Mouse (Mus musculus) neural tube, embryonic 14.5 days (tissue): ENCODE measurements around the gene Slc6a14. TPM values are rescaled to one million over a fixed set of nuclear protein-coding genes. Genes with fewer than 3 reads are reported as not detected.

Experiments used
- ATAC-seq: fragments of 200-750 bp; cut with Nextera tagmentation; 2 replicates; pipeline ENCODE4 v1.8.0; 2017; ENCODE audit warnings: low read depth, mild to moderate bottlenecking, moderate TSS enrichment, moderate library complexity
- H3K27ac ChIP-seq: fragments of 300-500 bp; sonication (generic); 2 replicates; pipeline ENCODE4 v1.5.1; 2014; ENCODE audit warnings: low read depth, mild to moderate bottlenecking, control low read depth, low read length, moderate library complexity, mixed read lengths
- H3K27me3 ChIP-seq: fragments of 300-500 bp; sonication (generic); 2 replicates; pipeline ENCODE4 v1.6.1; 2014; ENCODE audit warnings: low read length; ENCODE audit not compliant: control insufficient read depth, insufficient read depth
- H3K36me3 ChIP-seq: fragments of 300-500 bp; sonication (generic); 2 replicates; pipeline ENCODE4 v1.6.1; 2014; ENCODE audit warnings: low read length, mixed read lengths; ENCODE audit not compliant: control insufficient read depth, insufficient read depth
- H3K4me1 ChIP-seq: fragments of 300-500 bp; sonication (generic); 2 replicates; pipeline ENCODE4 v1.6.1; 2014; ENCODE audit warnings: low read length; ENCODE audit not compliant: control insufficient read depth, insufficient read depth
- H3K4me2 ChIP-seq: fragments of 300-500 bp; sonication (generic); 2 replicates; pipeline ENCODE4 v1.6.1; 2014; ENCODE audit warnings: mild to moderate bottlenecking, low read depth, low read length, control low read depth
- H3K4me3 ChIP-seq: fragments of 300-500 bp; sonication (generic); 2 replicates; pipeline ENCODE4 v1.5.1; 2014; ENCODE audit warnings: low read depth, low read length, control low read depth, mixed read lengths
- H3K9ac ChIP-seq: fragments of 300-500 bp; sonication (generic); replicated peaks from 2 replicates; pipeline ENCODE4 v1.6.1; 2014; ENCODE audit warnings: low read depth, mild to moderate bottlenecking, control low read depth, low read length, mixed read lengths
- H3K9me3 ChIP-seq: fragments of 300-500 bp; sonication (generic); 2 replicates; pipeline ENCODE4 v1.6.1; 2016; ENCODE audit warnings: low read length; ENCODE audit not compliant: control insufficient read depth
- WGBS: fragments of 180-500 bp; shearing (Covaris S2); extraction: QIAGEN DNeasy Blood & Tissue Kit; methylation state at CpG from one replicate; pipeline ENCODE4 v1.1.7; 2014; 5-methylcytosine and 5-hydroxymethylcytosine counted together
- polyA plus RNA-seq: library from polyadenylated mRNA; unstranded; fragments of >200 nt; fragmentation: Nextera tagmentation; extraction: Ambion mirVana; gene quantifications from 2 replicates; pipeline ENCODE4 v1.2.1, GENCODE M21; 2014

The Slc6a14 gene
- not detected in 2 replicates for polyA plus RNA-seq

GRCm38 (mm10) chrX:21714829-21715228 is at the start of gene Slc6a14:
TSS of gene Slc6a14 (plus strand) at chrX:21714896.
- Histone ChIP-seq H3K27me3 (no peaks in the 10 kb centered on the region), H3K9ac (no peak within 1 kb of the TSS), H3K4me1 (no peaks in the 10 kb centered on the region), H3K27ac (no peak within 1 kb of the TSS), H3K9me3 (no peaks in the 10 kb centered on the region), H3K4me3 (no peak within 1 kb of the TSS), H3K36me3 (no peaks in the 10 kb centered on the region), H3K4me2 (no peak within 1 kb of the TSS)
- 68% methylated on average over 7 of the region's 7 CpGs for WGBS
- no peak for ATAC-seq

- ATAC-seq: no peak
- WGBS: 41% methylated on average over 7 of the region's 7 CpGs
- Histone ChIP-seq H3K4me3 (no peak overlapping the region), H3K9me3 (no peaks in the 10 kb centered on the region), H3K27ac (no peak overlapping the region), H3K4me2 (no peak overlapping the region), H3K27me3 (no peaks in the 10 kb centered on the region), H3K36me3 (no peaks in the 10 kb centered on the region), H3K9ac (no peak overlapping the region), H3K4me1 (no peaks in the 10 kb centered on the region)
Measured at GRCm38 (mm10) chrX:21670896-21671295, 43.8 kb upstream of the Slc6a14 start.

GRCm38 (mm10) chrX:21695220-21695619 is 19.5 kb upstream of the Slc6a14 start:
- H3K27me3 ChIP-seq: no peaks in the 10 kb centered on the region
- no peak overlapping the region for H3K4me3 ChIP-seq

GRCm38 (mm10) chrX:21695687-21696086 is 19.0 kb upstream of the Slc6a14 start:
- Histone ChIP-seq H3K27ac (no peak overlapping the region), H3K4me1 (no peaks in the 10 kb centered on the region), H3K4me3 (no peak overlapping the region), H3K27me3 (no peaks in the 10 kb centered on the region), H3K9ac (no peak overlapping the region), H3K36me3 (no peaks in the 10 kb centered on the region), H3K4me2 (no peak overlapping the region), H3K9me3 (no peaks in the 10 kb centered on the region)
- ATAC-seq: no peak
- 91% methylated on average over 3 of the region's 3 CpGs for whole genome bisulfite sequencing

More at GRCm38 (mm10) chrX:21695220-21695619, 19.5 kb upstream of the Slc6a14 start:
- Histone ChIP-seq H3K4me1 (no peaks in the 10 kb centered on the region), H3K36me3 (no peaks in the 10 kb centered on the region), H3K9ac (no peak overlapping the region), H3K9me3 (no peaks in the 10 kb centered on the region), H3K4me2 (no peak overlapping the region), H3K27ac (no peak overlapping the region)
- WGBS: 78% methylated on average over 6 of the region's 6 CpGs
- no peak for ATAC-seq

GRCm38 (mm10) chrX:21701646-21702045 is 13.1 kb upstream of the Slc6a14 start:
- no peaks in the 10 kb centered on the region for H3K4me1 ChIP-seq
- no peaks in the 10 kb centered on the region for H3K27me3 ChIP-seq
- no peak overlapping the region for H3K4me2 ChIP-seq
- no peak overlapping the region for H3K27ac ChIP-seq
- no peaks in the 10 kb centered on the region for H3K36me3 ChIP-seq
- H3K4me3 ChIP-seq: no peak overlapping the region
- ATAC-seq: no peak
- 79% methylated on average over 4 of the region's 4 CpGs for WGBS
- no peak overlapping the region for H3K9ac ChIP-seq
- no peaks in the 10 kb centered on the region for H3K9me3 ChIP-seq

- no peak overlapping the region for H3K9ac ChIP-seq
- H3K4me1 ChIP-seq: no peaks in the 10 kb centered on the region
- 59% methylated on average over 1 of the region's 1 CpGs for WGBS
- H3K27me3 ChIP-seq: no peaks in the 10 kb centered on the region
- no peaks in the 10 kb centered on the region for H3K36me3 ChIP-seq
- H3K4me3 ChIP-seq: no peak overlapping the region
- ATAC-seq: no peak
- no peak overlapping the region for H3K4me2 ChIP-seq
- H3K9me3 ChIP-seq: no peaks in the 10 kb centered on the region
- H3K27ac ChIP-seq: no peak overlapping the region
Measured at GRCm38 (mm10) chrX:21704470-21704869, 10.2 kb upstream of the Slc6a14 start.

GRCm38 (mm10) chrX:21715293-21715692 is 597 bp downstream of the Slc6a14 start:
- Histone ChIP-seq H3K9ac (no peak overlapping the region), H3K27ac (no peak overlapping the region), H3K4me2 (no peak overlapping the region), H3K4me1 (no peaks in the 10 kb centered on the region), H3K27me3 (no peaks in the 10 kb centered on the region), H3K36me3 (no peaks in the 10 kb centered on the region), H3K9me3 (no peaks in the 10 kb centered on the region), H3K4me3 (no peak overlapping the region)
- 60% methylated on average over 5 of the region's 5 CpGs for WGBS
- no peak for ATAC-seq

GRCm38 (mm10) chrX:21716885-21717284 is 2.2 kb downstream of the Slc6a14 start:
- Histone ChIP-seq H3K4me1 (no peaks in the 10 kb centered on the region), H3K9me3 (no peaks in the 10 kb centered on the region), H3K36me3 (no peaks in the 10 kb centered on the region), H3K27ac (no peak overlapping the region), H3K27me3 (no peaks in the 10 kb centered on the region), H3K4me3 (no peak overlapping the region), H3K9ac (no peak overlapping the region), H3K4me2 (no peak overlapping the region)
- no peak for ATAC-seq
- 92% methylated on average over 2 of the region's 2 CpGs for WGBS

- ATAC-seq: no peak
- Histone ChIP-seq H3K27ac (no peak within 1 kb of the TSS), H3K4me3 (no peak within 1 kb of the TSS), H3K36me3 (no peaks in the 10 kb centered on the region), H3K9me3 (no peaks in the 10 kb centered on the region), H3K4me2 (no peak within 1 kb of the TSS), H3K9ac (no peak within 1 kb of the TSS), H3K27me3 (no peaks in the 10 kb centered on the region), H3K4me1 (no peaks in the 10 kb centered on the region)
Measured at GRCm38 (mm10) chrX:21744997-21745396, 30.3 kb downstream of the Slc6a14 start, which contains the start of gene Gm28269. TSS of gene Gm28269 (minus strand) at chrX:21745097.
